In genomic region chr7:126375012-126375411, GRCm38 (mm10) we compare ENCODE assay signal across 18 mouse cellular contexts. TPM values are rescaled to one million over a fixed set of nuclear protein-coding genes. Genes with fewer than 3 reads are reported as not detected.
DNase-seq lines count a peak whose midpoint lies in the region; ATAC-seq and TF ChIP-seq lines count a peak whose summit lies in the region.
"Had no signal": no experiment of that assay in that cellular context is flagged by ENCODE, and none has a peak within 500 bp of the region (broad histone marks: within the 10 kb centered on the region; RNA-seq: fewer than 3 reads in every experiment).

No protein-coding gene starts in this region.

- WGBS in kidney, postnatal 0 days, result 83% methylated on average over 5 of the region's 5 CpGs
- 86% methylated on average over 5 of the region's 5 CpGs for WGBS in midbrain, postnatal 0 days
- WGBS in midbrain, embryonic 10.5 days, result 80% methylated on average over 5 of the region's 5 CpGs
- 79% methylated on average over 5 of the region's 5 CpGs for WGBS in bone marrow, adult 2 months
- 63% methylated on average over 5 of the region's 5 CpGs for WGBS in liver, postnatal 0 days (ENCODE audit: insufficient replicate concordance)
- WGBS in forebrain, embryonic 16.5 days, result 91% methylated on average over 5 of the region's 5 CpGs

- no peaks in the 10 kb centered on the region for H3K9me3 ChIP-seq in kidney, postnatal 0 days (replicated peaks; ENCODE audit: low read length)
- no peaks in the 10 kb centered on the region for H3K9me3 ChIP-seq in midbrain, postnatal 0 days (ENCODE audit: low read length)
- H3K9me3 ChIP-seq in midbrain, embryonic 10.5 days (replicated peaks), result no peaks in the 10 kb centered on the region
- H3K9me3 ChIP-seq in liver, postnatal 0 days (ENCODE audit: low read length), result no peaks in the 10 kb centered on the region
- no peaks in the 10 kb centered on the region for H3K9me3 ChIP-seq in forebrain, embryonic 16.5 days (ENCODE audit: control insufficient read depth, low read length)
- H3K9me3 ChIP-seq: lung, embryonic 15.5 days had no signal

- DNase-seq in kidney, postnatal 0 days (ENCODE audit: low spot score), result no peak
- DNase-seq in kidney, postnatal 14 days, result no peak
- no peak for DNase-seq in midbrain, postnatal 0 days (ENCODE audit: low spot score)
- DNase-seq in midbrain, embryonic 10.5 days (ENCODE audit: low spot score), result no peak
- DNase-seq in liver, postnatal 0 days, result no peak
- DNase-seq: cerebellum, adult 8-10 months; kidney, postnatal 10 days had no signal

- H3K9ac ChIP-seq in kidney, postnatal 0 days (ENCODE audit: low read depth, low read length), result no peak overlapping the region
- H3K9ac ChIP-seq in midbrain, postnatal 0 days (replicated peaks; ENCODE audit: low read length, poor library complexity, severe bottlenecking), result no peak overlapping the region
- H3K9ac ChIP-seq in liver, postnatal 0 days (replicated peaks), result no peak overlapping the region
- no peak overlapping the region for H3K9ac ChIP-seq in forebrain, embryonic 16.5 days (replicated peaks; ENCODE audit: low read depth, low read length)
- H3K9ac ChIP-seq: lung, embryonic 15.5 days had no signal

- ATAC-seq in kidney, postnatal 0 days (replicated peaks; ENCODE audit: low FRiP score, low read depth), result no peak
- no peak for ATAC-seq in midbrain, postnatal 0 days (ENCODE audit: low FRiP score)
- ATAC-seq in liver, postnatal 0 days, result no peak
- ATAC-seq in erythroblast, adult 5-6 weeks (replicated peaks; ENCODE audit: low FRiP score, poor library complexity, severe bottlenecking), result no peak
- no peak for ATAC-seq in forebrain, embryonic 16.5 days
- ATAC-seq: forebrain, embryonic 14.5 days; inflammation-experienced regulatory T-cells, adult 6 months had no signal

- peak; percentile 37; the same call in 1 of the 2 replicates for TF ChIP-seq CTCF in kidney, postnatal 0 days (IDR thresholded peaks at IDR 0.05; ENCODE audit: low read depth)
- peak; percentile 43 for TF ChIP-seq CTCF in midbrain, postnatal 0 days (IDR thresholded peaks at IDR 0.05)
- peak; percentile 25; the same call in 1 of the 2 replicates for TF ChIP-seq CTCF in bone marrow, adult 2 months (IDR thresholded peaks at IDR 0.05; ENCODE audit: control insufficient read depth, insufficient read depth, low read length)
- peak; percentile 27; the same call in 1 of the 2 replicates for TF ChIP-seq CTCF in liver, postnatal 0 days (IDR thresholded peaks at IDR 0.05; ENCODE audit: low read depth)

- no peak overlapping the region for H3K27ac ChIP-seq in kidney, postnatal 0 days
- no peak overlapping the region for H3K27ac ChIP-seq in midbrain, postnatal 0 days (ENCODE audit: low read depth, low read length)
- H3K27ac ChIP-seq in midbrain, embryonic 10.5 days (replicated peaks), result no peak overlapping the region
- H3K27ac ChIP-seq in bone marrow, adult 2 months (ENCODE audit: control insufficient read depth, insufficient read depth, low read depth, low read length, poor library complexity), result no peak overlapping the region
- no peak overlapping the region for H3K27ac ChIP-seq in liver, postnatal 0 days (ENCODE audit: low read depth)
- no peak overlapping the region for H3K27ac ChIP-seq in forebrain, embryonic 16.5 days (ENCODE audit: low read length)
- H3K27ac ChIP-seq: lung, embryonic 15.5 days had no signal

- H3K4me3 ChIP-seq in kidney, postnatal 0 days (replicated peaks; ENCODE audit: low read depth, low read length), result no peak overlapping the region
- no peak overlapping the region for H3K4me3 ChIP-seq in midbrain, postnatal 0 days (ENCODE audit: low read depth, low read length)
- no peak overlapping the region for H3K4me3 ChIP-seq in midbrain, embryonic 10.5 days
- H3K4me3 ChIP-seq in bone marrow, adult 2 months (replicated peaks; ENCODE audit: control insufficient read depth, low read depth, low read length), result no peak overlapping the region
- no peak overlapping the region for H3K4me3 ChIP-seq in liver, postnatal 0 days (ENCODE audit: low read depth, low read length)
- no peak overlapping the region for H3K4me3 ChIP-seq in forebrain, embryonic 16.5 days (replicated peaks; ENCODE audit: low read length)
- H3K4me3 ChIP-seq: lung, embryonic 15.5 days had no signal

- no peaks in the 10 kb centered on the region for H3K27me3 ChIP-seq in kidney, postnatal 0 days (ENCODE audit: insufficient read depth, low read length)
- H3K27me3 ChIP-seq in midbrain, postnatal 0 days (ENCODE audit: insufficient read depth, low read length), result no peaks in the 10 kb centered on the region
- H3K27me3 ChIP-seq in midbrain, embryonic 10.5 days (ENCODE audit: low read depth, poor library complexity, severe bottlenecking), result no peaks in the 10 kb centered on the region
- no peaks in the 10 kb centered on the region for H3K27me3 ChIP-seq in liver, postnatal 0 days (ENCODE audit: insufficient read depth, low read length)
- H3K27me3 ChIP-seq in forebrain, embryonic 16.5 days (replicated peaks; ENCODE audit: control insufficient read depth, insufficient read depth, low read length), result no peaks in the 10 kb centered on the region
- H3K27me3 ChIP-seq: lung, embryonic 15.5 days had no signal

- H3K4me1 ChIP-seq in kidney, postnatal 0 days (replicated peaks; ENCODE audit: insufficient read depth, low read length), result peaks cover 8% of the 10 kb centered on the region; the same call in 1 of the 2 replicates
- peaks cover 8% of the 10 kb centered on the region; the same call in 1 of the 2 replicates for H3K4me1 ChIP-seq in midbrain, postnatal 0 days (ENCODE audit: insufficient read depth, low read length)
- H3K4me1 ChIP-seq in midbrain, embryonic 10.5 days, result peaks cover 25% of the 10 kb centered on the region
- H3K4me1 ChIP-seq in bone marrow, adult 2 months (ENCODE audit: control insufficient read depth, insufficient read depth, low read length), result peaks cover 2% of the 10 kb centered on the region
- peaks cover 21% of the 10 kb centered on the region for H3K4me1 ChIP-seq in liver, postnatal 0 days (ENCODE audit: insufficient read depth)
- H3K4me1 ChIP-seq in forebrain, embryonic 16.5 days (replicated peaks; ENCODE audit: control insufficient read depth, insufficient read depth, low read length), result peaks cover 25% of the 10 kb centered on the region

- peaks cover 22% of the 10 kb centered on the region; the same call in 1 of the 2 replicates for H3K36me3 ChIP-seq in kidney, postnatal 0 days (ENCODE audit: insufficient read depth, low read length)
- H3K36me3 ChIP-seq in midbrain, postnatal 0 days (ENCODE audit: insufficient read depth, low read length), result peaks cover 37% of the 10 kb centered on the region
- H3K36me3 ChIP-seq in midbrain, embryonic 10.5 days, result peaks cover 53% of the 10 kb centered on the region
- peaks cover 27% of the 10 kb centered on the region for H3K36me3 ChIP-seq in liver, postnatal 0 days (replicated peaks; ENCODE audit: insufficient read depth, low read length)
- peaks cover 8% of the 10 kb centered on the region for H3K36me3 ChIP-seq in forebrain, embryonic 16.5 days (ENCODE audit: control insufficient read depth, insufficient read depth)

- no peak for TF ChIP-seq POLR2A in bone marrow, adult 2 months (IDR thresholded peaks at IDR 0.05; ENCODE audit: borderline replicate concordance, control insufficient read depth, low read depth, low read length)

- no peak for TF ChIP-seq EP300 in liver, postnatal 0 days (IDR thresholded peaks at IDR 0.05; ENCODE audit: low read depth)

- no peak overlapping the region for H3K4me2 ChIP-seq in kidney, postnatal 0 days (ENCODE audit: low read length)
- no peak overlapping the region for H3K4me2 ChIP-seq in midbrain, postnatal 0 days (ENCODE audit: low read depth, low read length, poor library complexity, severe bottlenecking)
- no peak overlapping the region for H3K4me2 ChIP-seq in liver, postnatal 0 days (ENCODE audit: low read depth, low read length)
- no peak overlapping the region for H3K4me2 ChIP-seq in forebrain, embryonic 16.5 days (ENCODE audit: low read length)
- H3K4me2 ChIP-seq: midbrain, embryonic 11.5 days had no signal

RNA-seq across cellular contexts. Expression of gene Spns1, which starts 2.2 kb away (rescaled TPM):
- polyA plus RNA-seq in kidney, postnatal 0 days (2015; fragmentation: Nextera tagmentation; extraction: Ambion mirVana), result 57.6 and 62.8 TPM in 2 replicates
- 97.1 and 119 TPM in 2 replicates for total RNA-seq in midbrain, postnatal 0 days (2014; rRNA removed)
- 88.9 and 89.5 TPM in 2 replicates for polyA plus RNA-seq in midbrain, postnatal 0 days (2015; fragmentation: Nextera tagmentation; extraction: Ambion mirVana)
- polyA plus RNA-seq in midbrain, embryonic 10.5 days (2016; fragmentation: Nextera tagmentation; extraction: Ambion mirVana), result 67.6 and 68.9 TPM in 2 replicates
- 13.0 and 32.8 TPM in 2 replicates for polyA plus RNA-seq in bone marrow, adult 2 months (2011; ENCODE audit: insufficient read depth, insufficient read length, low replicate concordance, missing spikeins)
- polyA plus RNA-seq in liver, postnatal 0 days (2015; fragmentation: Nextera tagmentation; extraction: Ambion mirVana), result 17.2 and 18.6 TPM in 2 replicates
- total RNA-seq in erythroblast, adult 5-6 weeks (2015; ENCODE audit: low replicate concordance), result 1.5 and 7.5 TPM in 2 replicates
- total RNA-seq in erythroblast, adult 5-6 weeks (2017; ENCODE audit: low replicate concordance), result 1.7 and 2.5 TPM in 2 replicates
- 75.5 and 80.1 TPM in 2 replicates for polyA plus RNA-seq in forebrain, embryonic 16.5 days (2015; fragmentation: Nextera tagmentation; extraction: Ambion mirVana)

RNA-seq across cellular contexts. Expression of gene Lat, which starts 5.6 kb away (rescaled TPM):
- polyA plus RNA-seq in kidney, postnatal 0 days (2015; fragmentation: Nextera tagmentation; extraction: Ambion mirVana), result 0.93 and 1.1 TPM in 2 replicates
- 0.42 TPM in 1 of 2 replicates, not detected in the other for total RNA-seq in midbrain, postnatal 0 days (2014; rRNA removed)
- polyA plus RNA-seq in midbrain, postnatal 0 days (2015; fragmentation: Nextera tagmentation; extraction: Ambion mirVana), result 0.39 and 0.69 TPM in 2 replicates
- polyA plus RNA-seq in midbrain, embryonic 10.5 days (2016; fragmentation: Nextera tagmentation; extraction: Ambion mirVana), result 1.6 and 2.6 TPM in 2 replicates
- 55.3 and 74.0 TPM in 2 replicates for polyA plus RNA-seq in bone marrow, adult 2 months (2011; ENCODE audit: insufficient read depth, insufficient read length, low replicate concordance, missing spikeins)
- polyA plus RNA-seq in liver, postnatal 0 days (2015; fragmentation: Nextera tagmentation; extraction: Ambion mirVana), result 8.7 and 9.2 TPM in 2 replicates
- total RNA-seq in erythroblast, adult 5-6 weeks (2015; ENCODE audit: low replicate concordance), result 1.9 and 2.3 TPM in 2 replicates
- 0.94 and 11.8 TPM in 2 replicates for total RNA-seq in erythroblast, adult 5-6 weeks (2017; ENCODE audit: low replicate concordance)
- 0.77 and 0.98 TPM in 2 replicates for polyA plus RNA-seq in forebrain, embryonic 16.5 days (2015; fragmentation: Nextera tagmentation; extraction: Ambion mirVana)

RNA-seq across cellular contexts. Expression of gene Nfatc2ip, which starts 21.5 kb away (rescaled TPM):
- 2.0 and 2.5 TPM in 2 replicates for polyA plus RNA-seq in kidney, postnatal 0 days (2015; fragmentation: Nextera tagmentation; extraction: Ambion mirVana)
- total RNA-seq in midbrain, postnatal 0 days (2014; rRNA removed), result 6.0 and 6.7 TPM in 2 replicates
- polyA plus RNA-seq in midbrain, postnatal 0 days (2015; fragmentation: Nextera tagmentation; extraction: Ambion mirVana), result 2.3 and 2.4 TPM in 2 replicates
- 2.6 and 2.8 TPM in 2 replicates for polyA plus RNA-seq in midbrain, embryonic 10.5 days (2016; fragmentation: Nextera tagmentation; extraction: Ambion mirVana)
- polyA plus RNA-seq in bone marrow, adult 2 months (2011; ENCODE audit: insufficient read depth, insufficient read length, low replicate concordance, missing spikeins), result 11.1 and 15.1 TPM in 2 replicates
- polyA plus RNA-seq in liver, postnatal 0 days (2015; fragmentation: Nextera tagmentation; extraction: Ambion mirVana), result 1.4 and 1.5 TPM in 2 replicates
- total RNA-seq in erythroblast, adult 5-6 weeks (2015; ENCODE audit: low replicate concordance), result 5.6 and 6.3 TPM in 2 replicates
- total RNA-seq in erythroblast, adult 5-6 weeks (2017; ENCODE audit: low replicate concordance), result 9.8 and 17.8 TPM in 2 replicates
- 2.6 and 2.9 TPM in 2 replicates for polyA plus RNA-seq in forebrain, embryonic 16.5 days (2015; fragmentation: Nextera tagmentation; extraction: Ambion mirVana)

RNA-seq across cellular contexts. Expression of gene Cd19, which starts 39.7 kb away (rescaled TPM):
- polyA plus RNA-seq in kidney, postnatal 0 days (2015; fragmentation: Nextera tagmentation; extraction: Ambion mirVana), result 0.10 and 0.16 TPM in 2 replicates
- not detected in 2 replicates for total RNA-seq in midbrain, postnatal 0 days (2014; rRNA removed)
- polyA plus RNA-seq in midbrain, postnatal 0 days (2015; fragmentation: Nextera tagmentation; extraction: Ambion mirVana), result 0.23 TPM in 1 of 2 replicates, not detected in the other
- 0.07 and 0.16 TPM in 2 replicates for polyA plus RNA-seq in midbrain, embryonic 10.5 days (2016; fragmentation: Nextera tagmentation; extraction: Ambion mirVana)
- 62.1 and 196 TPM in 2 replicates for polyA plus RNA-seq in bone marrow, adult 2 months (2011; ENCODE audit: insufficient read depth, insufficient read length, low replicate concordance, missing spikeins)
- polyA plus RNA-seq in liver, postnatal 0 days (2015; fragmentation: Nextera tagmentation; extraction: Ambion mirVana), result 8.7 and 9.1 TPM in 2 replicates
- not detected in 2 replicates for total RNA-seq in erythroblast, adult 5-6 weeks (2015; ENCODE audit: low replicate concordance)
- total RNA-seq in erythroblast, adult 5-6 weeks (2017; ENCODE audit: low replicate concordance), result 0.28 TPM in 1 of 2 replicates, not detected in the other
- not detected in 2 replicates for polyA plus RNA-seq in forebrain, embryonic 16.5 days (2015; fragmentation: Nextera tagmentation; extraction: Ambion mirVana)
- total RNA-seq: gastrocnemius, adult 18-20 months; layer of hippocampus, postnatal 14 days; left cerebral cortex, postnatal 36 days had no signal
- polyA plus RNA-seq: forebrain, embryonic 14.5 days; lung, embryonic 15.5 days; midbrain, embryonic 11.5 days; stomach, embryonic 14.5 days had no signal

RNA-seq across cellular contexts. Expression of gene Rabep2, which starts 53.5 kb away (rescaled TPM):
- 29.7 and 31.7 TPM in 2 replicates for polyA plus RNA-seq in kidney, postnatal 0 days (2015; fragmentation: Nextera tagmentation; extraction: Ambion mirVana)
- total RNA-seq in midbrain, postnatal 0 days (2014; rRNA removed), result 20.3 and 21.0 TPM in 2 replicates
- polyA plus RNA-seq in midbrain, postnatal 0 days (2015; fragmentation: Nextera tagmentation; extraction: Ambion mirVana), result 18.5 and 18.7 TPM in 2 replicates
- 26.6 and 27.0 TPM in 2 replicates for polyA plus RNA-seq in midbrain, embryonic 10.5 days (2016; fragmentation: Nextera tagmentation; extraction: Ambion mirVana)
- 10.7 and 28.6 TPM in 2 replicates for polyA plus RNA-seq in bone marrow, adult 2 months (2011; ENCODE audit: insufficient read depth, insufficient read length, low replicate concordance, missing spikeins)
- 7.1 and 7.2 TPM in 2 replicates for polyA plus RNA-seq in liver, postnatal 0 days (2015; fragmentation: Nextera tagmentation; extraction: Ambion mirVana)
- total RNA-seq in erythroblast, adult 5-6 weeks (2015; ENCODE audit: low replicate concordance), result 2.3 and 2.9 TPM in 2 replicates
- 2.0 and 4.3 TPM in 2 replicates for total RNA-seq in erythroblast, adult 5-6 weeks (2017; ENCODE audit: low replicate concordance)
- 24.4 and 26.5 TPM in 2 replicates for polyA plus RNA-seq in forebrain, embryonic 16.5 days (2015; fragmentation: Nextera tagmentation; extraction: Ambion mirVana)
